Mouse (Mus musculus): ENCODE data around the gene Ccdc146.

GRCm38 (mm10) chr5:21440833-21441530 lies 16.5 kb upstream of the Ccdc146 start:
- TF ChIP-seq POLR2A (IDR thresholded peaks at IDR 0.05; ENCODE audit: low read depth, low read length) = no peak
- TF ChIP-seq CTCF (conservative IDR thresholded peaks at IDR 0.05; ENCODE audit: insufficient read depth, insufficient read length, low read depth, low read length) = no peak

Measured in kidney, adult 2 months (tissue).